Mouse (Mus musculus): Measurements from ENCODE around the gene Styk1. TPM values are rescaled to one million over a fixed set of nuclear protein-coding genes. Genes with fewer than 3 reads are reported as not detected.

Gene Styk1
- total and polyA plus RNA-seq, 2 experiments from 2014 or later = 3.2 to 5.1 TPM

DNA sequence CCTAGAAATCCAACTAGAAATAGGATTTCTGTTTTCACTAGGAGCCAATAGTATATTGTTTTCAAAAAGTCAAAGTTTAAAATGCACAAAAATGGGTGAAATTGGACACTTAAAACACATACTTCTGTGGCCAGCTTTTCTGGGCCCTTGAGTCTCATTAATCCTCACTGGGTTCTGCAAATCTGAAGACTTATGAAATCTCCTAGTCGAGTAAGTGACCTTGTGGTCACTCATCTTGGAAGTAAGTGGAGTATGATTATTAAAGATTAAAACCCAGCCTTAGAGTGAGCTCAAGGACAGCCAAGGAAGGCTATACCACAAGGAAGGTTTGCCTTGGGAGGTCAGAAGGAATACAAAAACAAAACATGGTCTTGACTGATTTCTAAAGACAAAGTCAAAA, 83.1 kb downstream of the Styk1 start:
- no peak overlapping the region for H3K27ac ChIP-seq
- no peak overlapping the region for H3K9ac ChIP-seq (replicated peaks; ENCODE audit: low read length)
- 63% methylated on average over 1 of the region's 1 CpGs for WGBS
- H3K9me3 ChIP-seq (ENCODE audit: low read length) = no peaks in the 10 kb centered on the region
- no peaks in the 10 kb centered on the region for H3K27me3 ChIP-seq (ENCODE audit: insufficient read depth, low read length)
- H3K36me3 ChIP-seq (ENCODE audit: insufficient read depth, low read length) = no peaks in the 10 kb centered on the region
- no peak overlapping the region for H3K4me3 ChIP-seq (ENCODE audit: low read length)
- DNase-seq (ENCODE audit: low spot score) = no peak
- ATAC-seq = no peak
- TF ChIP-seq CTCF (IDR thresholded peaks at IDR 0.05; ENCODE audit: low read depth) = no peak
- H3K4me2 ChIP-seq (ENCODE audit: low read depth, low read length) = no peak overlapping the region
- no peaks in the 10 kb centered on the region for H3K4me1 ChIP-seq (ENCODE audit: insufficient read depth, low read length)

DNA sequence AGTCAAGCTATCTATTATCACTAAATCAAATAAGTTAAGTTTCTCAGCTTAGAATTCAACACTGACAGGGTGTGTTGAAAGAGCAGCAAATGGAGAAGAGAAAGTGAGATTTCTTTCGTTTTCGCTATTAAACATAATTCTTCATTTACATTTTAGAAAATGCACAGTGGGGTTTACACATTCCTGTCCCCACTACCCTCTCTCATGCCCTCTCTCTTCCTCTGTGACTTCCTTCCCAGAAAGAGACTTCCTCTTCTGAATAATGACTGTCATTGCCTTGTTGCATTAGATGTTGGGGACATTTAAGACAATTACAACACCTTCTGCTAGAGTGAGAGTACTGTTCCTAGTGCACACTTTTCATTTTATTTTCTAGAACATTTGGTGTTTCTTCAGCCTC, 83.8 kb downstream of the Styk1 start:
- H3K9ac ChIP-seq (replicated peaks; ENCODE audit: low read length) = no peak overlapping the region
- H3K4me3 ChIP-seq (ENCODE audit: low read length) = no peak overlapping the region
- TF ChIP-seq CTCF (IDR thresholded peaks at IDR 0.05; ENCODE audit: low read depth) = no peak
- 92% methylated on average over 2 of the region's 2 CpGs for WGBS
- ATAC-seq = no peak
- no peaks in the 10 kb centered on the region for H3K27me3 ChIP-seq (ENCODE audit: insufficient read depth, low read length)
- no peak overlapping the region for H3K4me2 ChIP-seq (ENCODE audit: low read depth, low read length)
- no peak for DNase-seq (ENCODE audit: low spot score)
- no peak overlapping the region for H3K27ac ChIP-seq
- H3K9me3 ChIP-seq (ENCODE audit: low read length) = no peaks in the 10 kb centered on the region
- no peaks in the 10 kb centered on the region for H3K36me3 ChIP-seq (ENCODE audit: insufficient read depth, low read length)
- no peaks in the 10 kb centered on the region for H3K4me1 ChIP-seq (ENCODE audit: insufficient read depth, low read length)

DNA sequence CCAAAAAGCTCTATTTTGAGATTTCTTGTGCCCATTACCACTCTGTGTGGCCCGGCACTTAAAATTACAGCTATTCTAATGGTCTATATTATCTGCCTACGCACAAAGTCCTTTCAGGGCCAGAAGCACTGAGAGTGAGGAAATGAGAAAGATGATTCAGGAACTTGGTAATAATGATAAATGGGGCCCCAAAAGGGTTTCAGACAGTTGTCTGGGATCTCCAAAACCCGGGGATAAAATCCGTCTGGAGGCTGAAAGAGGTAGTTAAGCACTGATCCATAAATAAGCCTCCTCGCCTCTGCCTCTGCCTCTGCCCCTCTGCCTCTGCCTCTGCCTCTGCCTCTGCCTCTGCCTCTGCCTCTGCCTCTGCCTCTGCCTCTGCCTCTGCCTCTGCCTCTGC, 89.2 kb downstream of the Styk1 start:
- no peaks in the 10 kb centered on the region for H3K27me3 ChIP-seq (ENCODE audit: insufficient read depth, low read length)
- no peaks in the 10 kb centered on the region for H3K36me3 ChIP-seq (ENCODE audit: insufficient read depth, low read length)
- no peak for TF ChIP-seq CTCF (IDR thresholded peaks at IDR 0.05; ENCODE audit: low read depth)
- no peak overlapping the region for H3K27ac ChIP-seq
- WGBS = 90% methylated on average over 5 of the region's 5 CpGs
- H3K4me1 ChIP-seq (ENCODE audit: insufficient read depth, low read length) = no peaks in the 10 kb centered on the region
- no peak overlapping the region for H3K4me2 ChIP-seq (ENCODE audit: low read depth, low read length)
- DNase-seq (ENCODE audit: low spot score) = no peak
- no peak overlapping the region for H3K9ac ChIP-seq (replicated peaks; ENCODE audit: low read length)
- H3K4me3 ChIP-seq (ENCODE audit: low read length) = no peak overlapping the region
- no peak for ATAC-seq
- no peaks in the 10 kb centered on the region for H3K9me3 ChIP-seq (ENCODE audit: low read length)

DNA sequence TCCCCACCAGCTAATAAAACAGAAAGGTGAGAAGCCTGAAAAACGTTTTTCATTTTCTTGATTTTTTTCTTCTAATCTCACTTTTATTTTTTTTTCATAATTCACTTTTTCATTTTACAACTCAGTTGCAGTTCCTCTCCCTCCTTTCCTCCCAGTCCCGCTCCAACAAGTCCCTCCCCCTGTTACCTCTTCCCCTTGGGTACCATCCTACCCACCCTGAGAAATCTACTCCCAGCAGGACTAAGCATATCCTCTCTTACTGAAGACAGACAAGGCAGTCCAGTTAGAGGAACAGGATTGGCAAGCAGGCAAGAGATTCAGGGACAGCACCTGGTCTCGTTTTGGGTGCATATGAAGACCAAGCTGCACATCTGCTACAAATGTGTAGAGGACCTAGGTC, 90.6 kb downstream of the Styk1 start:
- Histone ChIP-seq H3K4me1 (ENCODE audit: insufficient read depth, low read length) (no peaks in the 10 kb centered on the region), H3K9ac (replicated peaks; ENCODE audit: low read length) (no peak overlapping the region), H3K36me3 (ENCODE audit: insufficient read depth, low read length) (no peaks in the 10 kb centered on the region), H3K27ac (no peak overlapping the region), H3K4me3 (ENCODE audit: low read length) (no peak overlapping the region), H3K4me2 (ENCODE audit: low read depth, low read length) (no peak overlapping the region), H3K9me3 (ENCODE audit: low read length) (no peaks in the 10 kb centered on the region), H3K27me3 (ENCODE audit: insufficient read depth, low read length) (no peaks in the 10 kb centered on the region)
- ATAC-seq (no peak), DNase-seq (ENCODE audit: low spot score) (no peak)
- WGBS = 69% methylated on average over 3 of the region's 3 CpGs
- TF ChIP-seq CTCF (IDR thresholded peaks at IDR 0.05; ENCODE audit: low read depth) = no peak

DNA sequence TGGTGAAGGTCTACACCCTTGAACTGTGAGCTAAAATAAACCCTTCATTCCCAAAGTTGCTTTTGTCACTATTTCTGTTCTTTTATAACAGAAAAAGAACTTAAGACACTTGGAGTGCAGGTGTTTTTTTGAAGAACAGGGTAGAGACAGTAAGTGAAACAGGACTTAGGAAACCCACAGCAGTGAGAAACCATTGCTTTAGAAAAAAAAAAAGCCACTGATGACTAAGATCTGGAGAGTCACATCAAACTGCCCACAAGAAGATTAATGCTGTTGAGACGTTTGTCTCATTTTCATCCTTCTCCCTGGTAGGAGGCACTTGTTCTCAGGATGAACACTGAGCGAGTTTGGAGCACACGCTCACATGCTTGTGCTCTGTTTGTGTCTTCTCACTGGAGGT, 91.4 kb downstream of the Styk1 start:
- DNase-seq (ENCODE audit: low spot score) = no peak
- H3K27ac ChIP-seq = no peak overlapping the region
- ATAC-seq = no peak
- H3K9me3 ChIP-seq (ENCODE audit: low read length) = no peaks in the 10 kb centered on the region
- no peaks in the 10 kb centered on the region for H3K4me1 ChIP-seq (ENCODE audit: insufficient read depth, low read length)
- no peak for TF ChIP-seq CTCF (IDR thresholded peaks at IDR 0.05; ENCODE audit: low read depth)
- H3K9ac ChIP-seq (replicated peaks; ENCODE audit: low read length) = no peak overlapping the region
- H3K36me3 ChIP-seq (ENCODE audit: insufficient read depth, low read length) = no peaks in the 10 kb centered on the region
- no peak overlapping the region for H3K4me2 ChIP-seq (ENCODE audit: low read depth, low read length)
- 84% methylated on average over 3 of the region's 3 CpGs for WGBS
- no peaks in the 10 kb centered on the region for H3K27me3 ChIP-seq (ENCODE audit: insufficient read depth, low read length)
- H3K4me3 ChIP-seq (ENCODE audit: low read length) = no peak overlapping the region

Other genes with a start within 250 kb of the Styk1 start
- 0.11 TPM in 1 of 2 replicates, not detected in the other for gene Klra2, start 106.2 kb downstream of the Styk1 start, total RNA-seq (2014; rRNA removed)
- 0.13 and 0.15 TPM in 2 replicates for gene Klra2, start 106.2 kb downstream of the Styk1 start, polyA plus RNA-seq (2015; fragmentation: Nextera tagmentation; extraction: Ambion mirVana)
- gene Magohb, start 60.4 kb downstream of the Styk1 start, total RNA-seq (2014; rRNA removed) = 4.8 and 9.9 TPM in 2 replicates
- gene Magohb, start 60.4 kb downstream of the Styk1 start, polyA plus RNA-seq (2015; fragmentation: Nextera tagmentation; extraction: Ambion mirVana) = 30.2 and 32.8 TPM in 2 replicates
- 86.0 and 103 TPM in 2 replicates for gene Ybx3, start 34.9 kb upstream of the Styk1 start, total RNA-seq (2014; rRNA removed)
- gene Ybx3, start 34.9 kb upstream of the Styk1 start, polyA plus RNA-seq (2015; fragmentation: Nextera tagmentation; extraction: Ambion mirVana) = 33.4 and 34.6 TPM in 2 replicates
- not detected in 2 replicates for gene 5430401F13Rik, start 132.8 kb upstream of the Styk1 start, total RNA-seq (2014; rRNA removed)
- not detected in 2 replicates for gene 5430401F13Rik, start 132.8 kb upstream of the Styk1 start, polyA plus RNA-seq (2015; fragmentation: Nextera tagmentation; extraction: Ambion mirVana)
- gene Gm6619, start 132.8 kb upstream of the Styk1 start, total RNA-seq (2014; rRNA removed) = not detected in 2 replicates
- not detected in 2 replicates for gene Gm6619, start 132.8 kb upstream of the Styk1 start, polyA plus RNA-seq (2015; fragmentation: Nextera tagmentation; extraction: Ambion mirVana)